Mouse (Mus musculus): ENCODE measurements around the gene Barhl1. TPM values are rescaled to one million over a fixed set of nuclear protein-coding genes. Genes with fewer than 3 reads are reported as not detected.

The Barhl1 gene
- polyA plus RNA-seq, 1 experiment from 2014 or later: 43.3 TPM

- Histone ChIP-seq H3K9ac (peak overlapping the region; percentile 9; the same call in 1 of the 2 replicates), H3K36me3 (no peaks in the 10 kb centered on the region), H3K4me3 (peak overlapping the region; percentile 34), H3K4me1 (replicated peaks) (peaks cover 19% of the 10 kb centered on the region), H3K27me3 (peaks cover 93% of the 10 kb centered on the region), H3K27ac (replicated peaks) (peak overlapping the region; percentile 48; the same call in 1 of the 2 replicates), H3K9me3 (no peaks in the 10 kb centered on the region), H3K4me2 (peak overlapping the region; percentile 48)
- ATAC-seq (ENCODE audit: low FRiP score, low read depth): no peak
- 8% methylated on average over 3 of the region's 3 CpGs for WGBS
Observed at GRCm38 (mm10) chr2:28910877-28911276, 5.6 kb downstream of the Barhl1 start.

GRCm38 (mm10) chr2:28909818-28910710, 6.4 kb downstream of the Barhl1 start:
- WGBS: 5% methylated on average over 25 of the region's 25 CpGs
- no peaks in the 10 kb centered on the region for H3K9me3 ChIP-seq
- ATAC-seq (ENCODE audit: low FRiP score, low read depth): no peak
- no peak overlapping the region for H3K9ac ChIP-seq
- H3K4me3 ChIP-seq: peak overlapping the region; percentile 34
- peaks cover 8% of the 10 kb centered on the region; the same call in 1 of the 2 replicates for H3K36me3 ChIP-seq
- H3K4me2 ChIP-seq: peak overlapping the region; percentile 48
- peak overlapping the region; percentile 54 for H3K27ac ChIP-seq (replicated peaks)
- peaks cover 91% of the 10 kb centered on the region for H3K27me3 ChIP-seq
- peaks cover 18% of the 10 kb centered on the region for H3K4me1 ChIP-seq (replicated peaks)

- 1% methylated on average over 41 of the region's 41 CpGs for WGBS
- peak overlapping the region; percentile 48 for H3K4me2 ChIP-seq
- peaks cover 8% of the 10 kb centered on the region; the same call in 1 of the 2 replicates for H3K36me3 ChIP-seq
- no peak; the same call in 1 of the 2 replicates for ATAC-seq (ENCODE audit: low FRiP score, low read depth)
- peaks cover 18% of the 10 kb centered on the region for H3K4me1 ChIP-seq (replicated peaks)
- no peaks in the 10 kb centered on the region for H3K9me3 ChIP-seq
- H3K27me3 ChIP-seq: peaks cover 86% of the 10 kb centered on the region
- H3K9ac ChIP-seq: 0 out of 2 replicates have a peak overlapping the region, but pooled peaks have one; percentile 12
- peak overlapping the region; percentile 54 for H3K27ac ChIP-seq (replicated peaks)
- H3K4me3 ChIP-seq: peak overlapping the region; percentile 34
Observed at GRCm38 (mm10) chr2:28909186-28909817, 7.2 kb downstream of the Barhl1 start.

- Histone ChIP-seq H3K4me3 (peak overlapping the region; percentile 34; the same call in 1 of the 2 replicates), H3K27ac (replicated peaks) (peak overlapping the region; percentile 54), H3K27me3 (peaks cover 79% of the 10 kb centered on the region), H3K36me3 (peaks cover 8% of the 10 kb centered on the region; the same call in 1 of the 2 replicates), H3K4me2 (peak overlapping the region; percentile 48), H3K9me3 (no peaks in the 10 kb centered on the region), H3K9ac (no peak overlapping the region), H3K4me1 (replicated peaks) (peaks cover 18% of the 10 kb centered on the region)
- under 1% methylated on average over 36 of the region's 39 CpGs for WGBS
- ATAC-seq (ENCODE audit: low FRiP score, low read depth): peak; percentile 65
Observed at GRCm38 (mm10) chr2:28908389-28909153, 7.9 kb downstream of the Barhl1 start.

GRCm38 (mm10) chr2:28907691-28908388, 8.6 kb downstream of the Barhl1 start:
- H3K4me3 ChIP-seq: 0 out of 2 replicates have a peak overlapping the region, but pooled peaks have one; percentile 16
- H3K9me3 ChIP-seq: no peaks in the 10 kb centered on the region
- peaks cover 18% of the 10 kb centered on the region for H3K4me1 ChIP-seq (replicated peaks)
- ATAC-seq (ENCODE audit: low FRiP score, low read depth): no peak
- WGBS: 6% methylated on average over 10 of the region's 10 CpGs
- peak overlapping the region; percentile 54; the same call in 1 of the 2 replicates for H3K27ac ChIP-seq (replicated peaks)
- peaks cover 8% of the 10 kb centered on the region; the same call in 1 of the 2 replicates for H3K36me3 ChIP-seq
- peak overlapping the region; percentile 48 for H3K4me2 ChIP-seq
- no peak overlapping the region for H3K9ac ChIP-seq
- peaks cover 74% of the 10 kb centered on the region for H3K27me3 ChIP-seq

DNA sequence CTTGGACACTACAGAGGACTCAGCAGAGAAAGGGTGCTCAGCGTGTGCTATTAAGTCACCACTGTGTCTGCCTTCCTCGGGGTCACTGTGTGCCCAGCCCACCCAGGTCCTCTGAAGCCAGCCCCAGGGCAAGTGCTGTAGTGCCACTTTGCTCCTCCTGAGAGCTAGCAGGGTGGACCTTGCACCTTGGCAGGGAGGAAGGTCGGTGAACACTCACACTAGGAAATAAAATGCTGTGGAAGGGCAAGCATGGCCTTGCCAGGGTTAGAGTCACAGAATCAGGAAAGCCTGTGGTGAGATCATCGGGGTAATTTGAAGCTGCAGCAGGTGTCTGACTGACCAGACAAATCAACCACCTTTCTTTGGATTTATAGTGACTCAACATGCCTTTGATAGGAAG, 10.9 kb downstream of the Barhl1 start:
- Histone ChIP-seq H3K4me3 (no peak overlapping the region), H3K9ac (no peak overlapping the region), H3K4me2 (no peak overlapping the region), H3K27ac (replicated peaks) (no peak overlapping the region), H3K27me3 (peaks cover 66% of the 10 kb centered on the region), H3K36me3 (peaks cover 12% of the 10 kb centered on the region), H3K4me1 (replicated peaks) (peaks cover 18% of the 10 kb centered on the region), H3K9me3 (no peaks in the 10 kb centered on the region)
- 30% methylated on average over 4 of the region's 4 CpGs for WGBS
- ATAC-seq (ENCODE audit: low FRiP score, low read depth): no peak

GRCm38 (mm10) chr2:28904786-28905185, 11.7 kb downstream of the Barhl1 start:
- Histone ChIP-seq H3K9ac (no peak overlapping the region), H3K9me3 (no peaks in the 10 kb centered on the region), H3K36me3 (peaks cover 16% of the 10 kb centered on the region), H3K4me1 (replicated peaks) (peaks cover 18% of the 10 kb centered on the region), H3K4me2 (no peak overlapping the region), H3K4me3 (no peak overlapping the region), H3K27me3 (peaks cover 59% of the 10 kb centered on the region), H3K27ac (replicated peaks) (no peak overlapping the region)
- no peak for ATAC-seq (ENCODE audit: low FRiP score, low read depth)
- WGBS: 61% methylated on average over 9 of the region's 9 CpGs

DNA sequence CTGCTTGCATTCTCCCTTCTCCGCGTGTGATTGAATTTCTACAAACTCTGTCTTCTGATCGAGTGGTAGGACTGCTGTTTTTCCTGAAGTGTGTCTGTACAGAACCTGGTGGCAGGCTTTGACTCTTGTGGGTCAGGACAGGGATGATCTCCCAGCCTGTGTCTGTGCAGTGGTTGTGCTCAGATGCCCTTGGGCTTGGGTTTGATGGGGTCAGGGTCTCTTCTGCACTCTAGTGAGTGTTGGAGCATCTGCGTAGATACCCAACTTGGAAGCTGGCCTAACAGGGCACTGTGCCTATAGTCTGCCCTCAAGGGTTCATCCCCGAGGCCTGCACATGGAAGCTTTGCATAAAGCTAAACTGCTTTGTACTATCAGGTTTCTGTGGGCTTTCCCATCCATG, 12.6 kb downstream of the Barhl1 start:
- Histone ChIP-seq H3K36me3 (peaks cover 21% of the 10 kb centered on the region), H3K4me3 (no peak overlapping the region), H3K9me3 (no peaks in the 10 kb centered on the region), H3K4me1 (replicated peaks) (peaks cover 12% of the 10 kb centered on the region), H3K27me3 (peaks cover 50% of the 10 kb centered on the region), H3K27ac (replicated peaks) (no peak overlapping the region), H3K4me2 (no peak overlapping the region), H3K9ac (no peak overlapping the region)
- WGBS: 83% methylated on average over 5 of the region's 5 CpGs
- ATAC-seq (ENCODE audit: low FRiP score, low read depth): no peak

- WGBS: 76% methylated on average over 8 of the region's 8 CpGs
- Histone ChIP-seq H3K36me3 (peaks cover 21% of the 10 kb centered on the region), H3K27ac (replicated peaks) (no peak overlapping the region), H3K9ac (no peak overlapping the region), H3K4me1 (replicated peaks) (no peaks in the 10 kb centered on the region), H3K4me3 (no peak overlapping the region), H3K27me3 (peaks cover 35% of the 10 kb centered on the region), H3K9me3 (no peaks in the 10 kb centered on the region), H3K4me2 (no peak overlapping the region)
- ATAC-seq (ENCODE audit: low FRiP score, low read depth): no peak
Observed at GRCm38 (mm10) chr2:28902291-28902690, 14.2 kb downstream of the Barhl1 start.

- no peaks in the 10 kb centered on the region for H3K9me3 ChIP-seq
- 78% methylated on average over 4 of the region's 4 CpGs for WGBS
- no peak overlapping the region for H3K9ac ChIP-seq
- ATAC-seq (ENCODE audit: low FRiP score, low read depth): no peak
- H3K27ac ChIP-seq (replicated peaks): no peak overlapping the region
- no peak overlapping the region for H3K4me3 ChIP-seq
- peaks cover 28% of the 10 kb centered on the region for H3K36me3 ChIP-seq
- H3K27me3 ChIP-seq: peaks cover 7% of the 10 kb centered on the region; the same call in 1 of the 2 replicates
- no peaks in the 10 kb centered on the region for H3K4me1 ChIP-seq (replicated peaks)
- H3K4me2 ChIP-seq: no peak overlapping the region
Observed at GRCm38 (mm10) chr2:28897340-28897899, 19.0 kb downstream of the Barhl1 start.

DNA sequence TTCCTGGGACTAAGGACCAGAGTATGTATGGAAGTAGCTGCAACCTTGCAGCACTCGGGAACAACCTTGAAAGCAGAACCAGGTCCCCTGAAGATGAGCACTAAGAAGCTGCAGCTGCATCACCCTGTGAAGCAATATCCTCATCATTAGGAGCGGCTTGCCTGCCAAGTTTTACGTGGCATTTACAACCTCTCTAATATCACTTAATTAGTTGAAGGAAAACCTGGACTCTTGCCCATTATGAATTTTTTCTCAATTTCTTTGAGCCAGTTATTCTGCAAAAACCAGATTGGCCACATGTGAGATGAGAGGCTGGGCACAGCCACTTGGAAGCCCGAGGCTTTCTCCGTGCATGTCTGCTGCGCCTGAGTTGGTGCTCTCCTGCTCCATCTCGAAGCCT, 20.6 kb downstream of the Barhl1 start:
- Histone ChIP-seq H3K9ac (no peak overlapping the region), H3K4me1 (replicated peaks) (no peaks in the 10 kb centered on the region), H3K4me2 (no peak overlapping the region), H3K27me3 (peaks cover 4% of the 10 kb centered on the region; the same call in 1 of the 2 replicates), H3K4me3 (no peak overlapping the region), H3K27ac (replicated peaks) (no peak overlapping the region), H3K9me3 (no peaks in the 10 kb centered on the region), H3K36me3 (peaks cover 29% of the 10 kb centered on the region)
- WGBS: 84% methylated on average over 7 of the region's 7 CpGs
- ATAC-seq (ENCODE audit: low FRiP score, low read depth): no peak

All from hindbrain, embryonic 15.5 days (tissue).